Mouse (Mus musculus) midbrain, postnatal 0 days (tissue): Measurements from ENCODE around the gene Abca6. TPM values are rescaled to one million over a fixed set of nuclear protein-coding genes. Genes with fewer than 3 reads are reported as not detected.

Experiments
- ATAC-seq: fragments of 200-750 bp; cut with Nextera tagmentation; 2 replicates; pipeline ENCODE4 v1.8.0; 2017; ENCODE audit warnings: moderate number of reproducible peaks, mild to moderate bottlenecking, moderate TSS enrichment, moderate library complexity; ENCODE audit not compliant: low FRiP score
- DNase-seq: peaks from one replicate; pipeline ENCODE4 v3.0.0-alpha.2; 2015; ENCODE audit warnings: low spot score
- H3K27ac ChIP-seq: fragments of 300-500 bp; sonication (generic); 2 replicates; pipeline ENCODE4 v1.5.1; 2014; ENCODE audit warnings: low read depth, mild to moderate bottlenecking, low read length, mixed read lengths
- H3K27me3 ChIP-seq: fragments of 300-500 bp; sonication (generic); 2 replicates; pipeline ENCODE4 v1.6.1; 2014; ENCODE audit warnings: low read length, control low read depth, mixed read lengths; ENCODE audit not compliant: insufficient read depth
- H3K36me3 ChIP-seq: fragments of 300-500 bp; sonication (generic); 2 replicates; pipeline ENCODE4 v1.6.1; 2014; ENCODE audit warnings: low read length, control low read depth, mixed read lengths; ENCODE audit not compliant: insufficient read depth
- H3K4me1 ChIP-seq: fragments of 300-500 bp; sonication (generic); 2 replicates; pipeline ENCODE4 v1.6.1; 2014; ENCODE audit warnings: mild to moderate bottlenecking, control low read depth, antibody characterized with exemption, low read length, mixed read lengths; ENCODE audit not compliant: insufficient read depth
- H3K4me2 ChIP-seq: fragments of 300-500 bp; sonication (generic); 2 replicates; pipeline ENCODE4 v1.6.1; 2014; ENCODE audit warnings: low read depth, mild to moderate bottlenecking, low read length, mixed read lengths; ENCODE audit not compliant: poor library complexity, severe bottlenecking
- H3K4me3 ChIP-seq: fragments of 300-500 bp; sonication (generic); 2 replicates; pipeline ENCODE4 v1.5.1; 2014; ENCODE audit warnings: low read depth, mild to moderate bottlenecking, low read length, moderate library complexity
- H3K9ac ChIP-seq: fragments of 300-500 bp; sonication (generic); replicated peaks from 2 replicates; pipeline ENCODE4 v1.6.1; 2014; ENCODE audit warnings: mild to moderate bottlenecking, low read length, moderate library complexity, mixed read lengths; ENCODE audit not compliant: poor library complexity, severe bottlenecking
- H3K9me3 ChIP-seq: fragments of 300-500 bp; sonication (generic); 2 replicates; pipeline ENCODE4 v1.6.1; 2016; ENCODE audit warnings: low read length, control low read depth
- CTCF ChIP-seq: IDR thresholded peaks from 2 replicates; pipeline ENCODE4 v1.5.1; 2016; ENCODE audit warnings: antibody characterized with exemption, mild to moderate bottlenecking
- WGBS: fragments of 180-500 bp; shearing (Covaris S2); extraction: QIAGEN DNeasy Blood & Tissue Kit; methylation state at CpG from one replicate; pipeline ENCODE4 v1.1.7; 2014; 5-methylcytosine and 5-hydroxymethylcytosine counted together
- polyA plus RNA-seq: library from polyadenylated mRNA; unstranded; fragments of >200 nt; fragmentation: Nextera tagmentation; extraction: Ambion mirVana; gene quantifications from 2 replicates; pipeline ENCODE4 v1.2.1, GENCODE M21; 2015
- total RNA-seq: library from RNA; depleted of rRNA; stranded (reverse); fragments of >200 nt; gene quantifications from 2 replicates; pipeline ENCODE4 v1.2.3, GENCODE M21; 2014

The Abca6 gene
- total and polyA plus RNA-seq, 2 experiments from 2014 or later: 0.44 to 0.49 TPM

GRCm38 (mm10) chr11:110237466-110237865 lies 14.1 kb downstream of the Abca6 start:
- TF ChIP-seq CTCF: no peak
- ATAC-seq: no peak
- 86% methylated on average over 2 of the region's 2 CpGs for WGBS

GRCm38 (mm10) chr11:110232975-110233374 lies 18.6 kb downstream of the Abca6 start:
- no peak overlapping the region for H3K4me2 ChIP-seq
- peak; percentile 14; the same call in 1 of the 2 replicates for TF ChIP-seq CTCF
- ATAC-seq (no peak), DNase-seq (no peak)
- H3K4me3 ChIP-seq: no peak overlapping the region
- no peak overlapping the region for H3K9ac ChIP-seq
- H3K27me3 ChIP-seq: no peaks in the 10 kb centered on the region
- H3K27ac ChIP-seq: no peak overlapping the region
- no peaks in the 10 kb centered on the region for H3K36me3 ChIP-seq
- H3K9me3 ChIP-seq: no peaks in the 10 kb centered on the region
- no peaks in the 10 kb centered on the region for H3K4me1 ChIP-seq

More at GRCm38 (mm10) chr11:110237466-110237865, 14.1 kb downstream of the Abca6 start:
- no peaks in the 10 kb centered on the region for H3K4me1 ChIP-seq
- no peaks in the 10 kb centered on the region for H3K27me3 ChIP-seq
- no peak overlapping the region for H3K9ac ChIP-seq
- H3K27ac ChIP-seq: no peak overlapping the region
- no peaks in the 10 kb centered on the region for H3K9me3 ChIP-seq
- no peak overlapping the region for H3K4me3 ChIP-seq
- DNase-seq: no peak
- no peaks in the 10 kb centered on the region for H3K36me3 ChIP-seq
- H3K4me2 ChIP-seq: no peak overlapping the region

GRCm38 (mm10) chr11:110217118-110217517 lies 34.5 kb downstream of the Abca6 start:
- Histone ChIP-seq H3K4me3 (no peak overlapping the region), H3K9ac (no peak overlapping the region), H3K27ac (no peak overlapping the region), H3K4me2 (no peak overlapping the region), H3K27me3 (no peaks in the 10 kb centered on the region), H3K36me3 (no peaks in the 10 kb centered on the region), H3K9me3 (no peaks in the 10 kb centered on the region), H3K4me1 (no peaks in the 10 kb centered on the region)
- no peak for ATAC-seq
- DNase-seq: no peak
- no peak for TF ChIP-seq CTCF

- TF ChIP-seq CTCF: no peak
- H3K9ac ChIP-seq: no peak overlapping the region
- ATAC-seq: no peak
Observed at GRCm38 (mm10) chr11:110203930-110204329, 47.6 kb downstream of the Abca6 start.

GRCm38 (mm10) chr11:110198882-110199281 lies 52.7 kb downstream of the Abca6 start:
- 84% methylated on average over 3 of the region's 3 CpGs for WGBS
- DNase-seq (no peak), ATAC-seq (no peak)
- Histone ChIP-seq H3K27me3 (no peaks in the 10 kb centered on the region), H3K27ac (no peak overlapping the region), H3K4me1 (no peaks in the 10 kb centered on the region), H3K4me2 (no peak overlapping the region), H3K4me3 (no peak overlapping the region), H3K36me3 (no peaks in the 10 kb centered on the region), H3K9me3 (0 out of 2 replicates have a peak, but pooled peaks cover 2% of the 10 kb centered on the region), H3K9ac (no peak overlapping the region)
- TF ChIP-seq CTCF: no peak

More at GRCm38 (mm10) chr11:110203930-110204329, 47.6 kb downstream of the Abca6 start:
- H3K27ac ChIP-seq: no peak overlapping the region
- 0 out of 2 replicates have a peak, but pooled peaks cover 2% of the 10 kb centered on the region for H3K9me3 ChIP-seq
- no peaks in the 10 kb centered on the region for H3K27me3 ChIP-seq
- H3K4me3 ChIP-seq: no peak overlapping the region
- no peak for DNase-seq
- 95% methylated on average over 5 of the region's 5 CpGs for WGBS
- no peaks in the 10 kb centered on the region for H3K4me1 ChIP-seq
- H3K36me3 ChIP-seq: no peaks in the 10 kb centered on the region
- no peak overlapping the region for H3K4me2 ChIP-seq

GRCm38 (mm10) chr11:110196561-110197306 lies 54.8 kb downstream of the Abca6 start:
- Histone ChIP-seq H3K9me3 (0 out of 2 replicates have a peak, but pooled peaks cover 2% of the 10 kb centered on the region), H3K4me2 (no peak overlapping the region), H3K27me3 (no peaks in the 10 kb centered on the region), H3K27ac (no peak overlapping the region), H3K36me3 (no peaks in the 10 kb centered on the region), H3K4me3 (no peak overlapping the region), H3K4me1 (no peaks in the 10 kb centered on the region), H3K9ac (no peak overlapping the region)
- no peak for ATAC-seq
- DNase-seq: no peak
- TF ChIP-seq CTCF: no peak
- WGBS: 91% methylated on average over 8 of the region's 8 CpGs
